Mouse (Mus musculus) brown adipose tissue, adult 24 weeks (tissue): Measurements from ENCODE around the gene Hdc. TPM values are rescaled to one million over a fixed set of nuclear protein-coding genes. Genes with fewer than 3 reads are reported as not detected.

Experiments used
- H3K27ac ChIP-seq: fragments of 200-500 bp; replicated peaks from 2 replicates; pipeline ENCODE4 v1.5.1; 2012; ENCODE audit warnings: low read depth, mild to moderate bottlenecking, low read length
- H3K4me1 ChIP-seq: fragments of 200-500 bp; 2 replicates; pipeline ENCODE4 v1.6.1; 2012; ENCODE audit warnings: low read length, mixed read lengths; ENCODE audit not compliant: control insufficient read depth, insufficient read depth, insufficient read length
- H3K4me3 ChIP-seq: fragments of 200-500 bp; 2 replicates; pipeline ENCODE4 v1.5.1; 2012; ENCODE audit warnings: low read depth, mild to moderate bottlenecking, low read length, moderate library complexity; ENCODE audit not compliant: insufficient read depth
- polyA plus RNA-seq: library from polyadenylated mRNA; stranded (reverse); fragments of >200 nt; gene quantifications from 2 replicates; pipeline ENCODE4 v1.2.4, GENCODE M21; 2012; ENCODE audit not compliant: missing spikeins, insufficient read depth, insufficient read length

Hdc gene
- polyA plus RNA-seq, 1 experiment: 2.1 TPM

GRCm38 (mm10) chr2:126584621-126585369, 34.3 kb downstream of the Hdc start:
- Histone ChIP-seq H3K4me3 (no peak overlapping the region), H3K4me1 (no peaks in the 10 kb centered on the region), H3K27ac (no peak overlapping the region)

GRCm38 (mm10) chr2:126583960-126584359, 35.1 kb downstream of the Hdc start:
- H3K4me3 ChIP-seq: no peak overlapping the region
- no peak overlapping the region for H3K27ac ChIP-seq
- H3K4me1 ChIP-seq: no peaks in the 10 kb centered on the region

- Histone ChIP-seq H3K4me3 (no peak overlapping the region), H3K27ac (no peak overlapping the region), H3K4me1 (no peaks in the 10 kb centered on the region)
These were observed 39.8 kb downstream of the Hdc start for GRCm38 (mm10) chr2:126579282-126579681.

DNA sequence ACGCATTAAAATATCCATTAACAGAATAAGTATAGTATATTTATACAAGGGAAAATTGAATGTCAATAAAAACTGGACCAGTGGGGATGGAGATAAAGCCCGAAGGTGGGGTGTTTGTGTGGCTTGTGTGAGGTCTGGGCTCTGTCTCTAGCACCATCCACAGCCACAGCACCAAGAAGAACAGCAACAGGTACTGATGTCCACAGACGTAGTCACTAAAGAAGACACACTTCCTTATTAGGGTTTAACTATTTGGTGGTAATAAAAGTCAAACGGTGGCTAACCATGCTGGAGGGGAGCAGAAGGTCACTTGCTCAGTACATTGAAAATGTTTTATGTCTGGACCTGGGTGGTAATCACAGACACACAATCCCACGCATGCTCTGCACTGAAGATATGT, 41.7 kb downstream of the Hdc start:
- Histone ChIP-seq H3K4me1 (no peaks in the 10 kb centered on the region), H3K27ac (no peak overlapping the region), H3K4me3 (no peak overlapping the region)

GRCm38 (mm10) chr2:126575391-126576176, 43.5 kb downstream of the Hdc start:
- Histone ChIP-seq H3K4me3 (no peak overlapping the region), H3K4me1 (no peaks in the 10 kb centered on the region), H3K27ac (no peak overlapping the region)

- Histone ChIP-seq H3K4me1 (no peaks in the 10 kb centered on the region), H3K4me3 (no peak overlapping the region), H3K27ac (no peak overlapping the region)
These were observed 46.4 kb downstream of the Hdc start for GRCm38 (mm10) chr2:126572747-126573146.

- H3K27ac ChIP-seq: no peak overlapping the region
- H3K4me1 ChIP-seq: no peaks in the 10 kb centered on the region
- no peak overlapping the region for H3K4me3 ChIP-seq
These were observed 46.9 kb downstream of the Hdc start for GRCm38 (mm10) chr2:126572163-126572562.

DNA sequence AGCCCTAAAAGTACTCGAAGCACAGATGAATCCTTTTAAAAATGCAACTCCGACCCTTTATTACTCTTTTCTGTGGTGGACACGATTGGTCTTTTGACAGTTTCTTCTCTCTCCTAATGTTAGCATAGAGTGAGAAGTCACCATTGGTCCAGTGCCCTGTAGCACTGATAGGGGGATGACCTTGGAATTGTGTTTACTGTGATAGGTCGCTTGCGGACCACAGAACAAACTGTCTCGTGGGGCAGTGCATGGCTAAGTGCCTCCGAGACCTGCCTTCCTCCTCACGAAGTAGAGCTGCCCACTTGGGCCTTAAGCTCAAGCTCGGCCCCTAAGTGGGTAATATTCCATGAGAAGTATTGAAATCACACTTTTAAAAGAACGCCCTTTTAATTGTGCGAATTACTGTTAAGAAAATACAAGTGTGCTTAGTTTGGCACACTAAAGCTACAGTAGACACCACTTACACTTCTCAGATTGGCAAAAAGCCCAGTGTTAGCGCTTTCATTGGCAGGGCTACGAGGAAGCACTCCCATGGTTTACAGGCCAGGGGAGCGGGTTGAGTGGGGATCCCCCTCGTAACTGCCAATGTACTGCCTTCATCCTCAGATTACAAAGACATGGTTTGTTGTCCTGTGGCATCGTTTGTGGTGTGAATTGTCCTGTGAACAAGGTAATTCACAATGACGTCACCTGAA, 55.5 kb downstream of the Hdc start:
- Histone ChIP-seq H3K27ac (peak overlapping the region; percentile 35; the same call in 1 of the 2 replicates), H3K4me3 (no peak overlapping the region), H3K4me1 (peaks cover 4% of the 10 kb centered on the region)

- H3K27ac ChIP-seq: no peak overlapping the region
- H3K4me1 ChIP-seq: peaks cover 6% of the 10 kb centered on the region
- H3K4me3 ChIP-seq: no peak overlapping the region
These were observed 59.0 kb downstream of the Hdc start for GRCm38 (mm10) chr2:126560094-126560493.

- no peak overlapping the region for H3K4me3 ChIP-seq
- peak overlapping the region; percentile 95 for H3K27ac ChIP-seq
- 0 out of 2 replicates have a peak, but pooled peaks cover 2% of the 10 kb centered on the region for H3K4me1 ChIP-seq
These were observed 63.6 kb downstream of the Hdc start for GRCm38 (mm10) chr2:126555533-126555932.

- H3K4me1 ChIP-seq: 0 out of 2 replicates have a peak, but pooled peaks cover 2% of the 10 kb centered on the region
- H3K4me3 ChIP-seq: peak overlapping the region; percentile 65
- peak overlapping the region; percentile 66 for H3K27ac ChIP-seq
These were observed 65.8 kb downstream of the Hdc start for GRCm38 (mm10) chr2:126553291-126553639.

DNA sequence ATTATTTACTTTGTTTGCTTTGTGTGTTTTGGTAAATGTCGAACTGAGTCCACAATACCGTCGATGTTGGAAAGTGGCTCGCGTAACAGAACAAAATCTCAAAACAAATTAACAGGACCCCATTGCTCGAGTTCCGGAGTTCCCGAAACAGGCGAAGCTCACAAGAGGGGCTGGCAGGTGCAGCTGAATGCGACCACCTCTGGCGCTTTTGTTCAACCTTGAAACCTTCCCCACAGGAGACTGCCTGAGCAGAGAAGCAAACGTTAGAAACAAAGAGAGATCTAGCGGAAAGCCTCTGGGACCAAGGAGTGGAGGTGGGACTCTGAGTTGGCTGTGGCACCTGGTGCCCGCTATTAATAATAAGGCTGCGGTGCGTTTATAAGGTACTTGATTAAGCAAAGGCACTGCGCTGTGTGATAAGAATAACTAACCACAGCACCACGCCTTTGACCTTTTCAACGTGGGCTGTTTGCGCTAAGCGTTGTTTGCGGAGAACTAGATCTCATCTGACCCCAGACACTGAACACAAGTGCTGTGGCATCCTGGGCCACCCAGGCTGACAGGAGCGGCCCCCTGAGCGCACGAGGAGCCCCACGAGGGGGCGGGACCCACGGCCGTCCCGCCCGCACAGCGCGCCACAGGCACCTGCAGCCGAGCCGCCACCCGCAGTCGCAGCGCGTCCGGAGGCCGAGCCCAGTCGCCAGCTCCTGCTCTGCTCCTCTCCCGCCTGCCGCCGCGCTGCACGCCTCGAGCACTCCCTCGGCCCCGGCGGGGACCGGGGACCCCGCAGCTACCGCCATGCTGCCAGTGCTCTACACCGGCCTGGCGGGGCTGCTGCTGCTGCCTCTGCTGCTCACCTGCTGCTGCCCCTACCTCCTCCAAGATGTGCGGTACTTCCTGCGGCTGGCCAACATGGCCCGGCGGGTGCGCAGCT, 66.5 kb downstream of the Hdc start, which contains the start of gene Slc27a2:
Slc27a2 (plus strand) TSS at position 51 of the 934 bp plus-strand sequence.
- 0 out of 2 replicates have a peak, but pooled peaks cover 2% of the 10 kb centered on the region for H3K4me1 ChIP-seq
- peak within 1 kb of the TSS; percentile 65 for H3K4me3 ChIP-seq
- peak within 1 kb of the TSS; percentile 66; the same call in 1 of the 2 replicates for H3K27ac ChIP-seq

- Histone ChIP-seq H3K4me1 (0 out of 2 replicates have a peak, but pooled peaks cover 2% of the 10 kb centered on the region), H3K27ac (no peak overlapping the region), H3K4me3 (no peak overlapping the region)
These were observed 67.2 kb downstream of the Hdc start for GRCm38 (mm10) chr2:126551896-126552295.

- Histone ChIP-seq H3K4me1 (0 out of 2 replicates have a peak, but pooled peaks cover 3% of the 10 kb centered on the region), H3K4me3 (no peak overlapping the region), H3K27ac (no peak overlapping the region)
These were observed 67.7 kb downstream of the Hdc start for GRCm38 (mm10) chr2:126551244-126551890.
